Mouse (Mus musculus): ENCODE data around the gene Vcl. TPM values are rescaled to one million over a fixed set of nuclear protein-coding genes. Genes with fewer than 3 reads are reported as not detected.

The Vcl gene
- polyA plus RNA-seq, 1 experiment from 2014 or later, result 43.8 TPM

- no peak overlapping the region for H3K4me3 ChIP-seq (ENCODE audit: low read depth, low read length)
- no peak overlapping the region for H3K4me2 ChIP-seq (ENCODE audit: low read depth, low read length)
- no peaks in the 10 kb centered on the region for H3K4me1 ChIP-seq (ENCODE audit: control insufficient read depth, insufficient read depth, low read length)
Measured at GRCm38 (mm10) chr14:21027542-21027941, 98.3 kb downstream of the Vcl start.

GRCm38 (mm10) chr14:21029025-21029659, 99.9 kb downstream of the Vcl start:
- 89% methylated on average over 11 of the region's 11 CpGs for WGBS
- ATAC-seq (replicated peaks; ENCODE audit: insufficient number of reproducible peaks, low FRiP score, low TSS enrichment, low read depth), result no peak
- no peak for DNase-seq (ENCODE audit: low spot score)
- no peaks in the 10 kb centered on the region for H3K27me3 ChIP-seq (ENCODE audit: control insufficient read depth, insufficient read depth, low read length)
- no peak overlapping the region for H3K27ac ChIP-seq (replicated peaks; ENCODE audit: low read depth, low read length)
- no peaks in the 10 kb centered on the region for H3K9me3 ChIP-seq (replicated peaks; ENCODE audit: control insufficient read depth, low read length)
- H3K4me3 ChIP-seq (ENCODE audit: low read depth, low read length), result no peak overlapping the region
- H3K4me1 ChIP-seq (ENCODE audit: control insufficient read depth, insufficient read depth, low read length), result no peaks in the 10 kb centered on the region
- H3K9ac ChIP-seq (replicated peaks; ENCODE audit: low read length), result no peak overlapping the region
- H3K4me2 ChIP-seq (ENCODE audit: low read depth, low read length), result no peak overlapping the region
- peaks cover 1% of the 10 kb centered on the region for H3K36me3 ChIP-seq (replicated peaks; ENCODE audit: control insufficient read depth, insufficient read depth, low read depth, low read length)

More at GRCm38 (mm10) chr14:21027542-21027941, 98.3 kb downstream of the Vcl start:
- Histone ChIP-seq H3K27me3 (ENCODE audit: control insufficient read depth, insufficient read depth, low read length) (no peaks in the 10 kb centered on the region), H3K27ac (replicated peaks; ENCODE audit: low read depth, low read length) (no peak overlapping the region), H3K36me3 (replicated peaks; ENCODE audit: control insufficient read depth, insufficient read depth, low read depth, low read length) (no peaks in the 10 kb centered on the region; the same call in none of the 2 replicates), H3K9ac (replicated peaks; ENCODE audit: low read length) (no peak overlapping the region), H3K9me3 (replicated peaks; ENCODE audit: control insufficient read depth, low read length) (no peaks in the 10 kb centered on the region)
- no peak for DNase-seq (ENCODE audit: low spot score)
- ATAC-seq (replicated peaks; ENCODE audit: insufficient number of reproducible peaks, low FRiP score, low TSS enrichment, low read depth), result no peak

GRCm38 (mm10) chr14:21031783-21032511, 102.7 kb downstream of the Vcl start:
- DNase-seq (ENCODE audit: low spot score) (peak; percentile 65), ATAC-seq (replicated peaks; ENCODE audit: insufficient number of reproducible peaks, low FRiP score, low TSS enrichment, low read depth) (no peak)
- Histone ChIP-seq H3K27ac (replicated peaks; ENCODE audit: low read depth, low read length) (no peak overlapping the region), H3K9me3 (replicated peaks; ENCODE audit: control insufficient read depth, low read length) (no peaks in the 10 kb centered on the region), H3K4me2 (ENCODE audit: low read depth, low read length) (no peak overlapping the region), H3K36me3 (replicated peaks; ENCODE audit: control insufficient read depth, insufficient read depth, low read depth, low read length) (peaks cover 3% of the 10 kb centered on the region), H3K4me1 (ENCODE audit: control insufficient read depth, insufficient read depth, low read length) (no peaks in the 10 kb centered on the region), H3K9ac (replicated peaks; ENCODE audit: low read length) (no peak overlapping the region), H3K27me3 (ENCODE audit: control insufficient read depth, insufficient read depth, low read length) (no peaks in the 10 kb centered on the region), H3K4me3 (ENCODE audit: low read depth, low read length) (no peak overlapping the region)
- 35% methylated on average over 6 of the region's 6 CpGs for WGBS

- Histone ChIP-seq H3K27me3 (ENCODE audit: control insufficient read depth, insufficient read depth, low read length) (no peaks in the 10 kb centered on the region), H3K9me3 (replicated peaks; ENCODE audit: control insufficient read depth, low read length) (no peaks in the 10 kb centered on the region), H3K4me3 (ENCODE audit: low read depth, low read length) (no peak overlapping the region), H3K4me2 (ENCODE audit: low read depth, low read length) (no peak overlapping the region), H3K27ac (replicated peaks; ENCODE audit: low read depth, low read length) (no peak overlapping the region), H3K4me1 (ENCODE audit: control insufficient read depth, insufficient read depth, low read length) (no peaks in the 10 kb centered on the region), H3K9ac (replicated peaks; ENCODE audit: low read length) (no peak overlapping the region), H3K36me3 (replicated peaks; ENCODE audit: control insufficient read depth, insufficient read depth, low read depth, low read length) (peaks cover 3% of the 10 kb centered on the region)
- DNase-seq (ENCODE audit: low spot score), result no peak
- no peak for ATAC-seq (replicated peaks; ENCODE audit: insufficient number of reproducible peaks, low FRiP score, low TSS enrichment, low read depth)
- 90% methylated on average over 4 of the region's 4 CpGs for WGBS
Measured at GRCm38 (mm10) chr14:21034271-21034670, 105.1 kb downstream of the Vcl start.

- WGBS, result 91% methylated on average over 3 of the region's 3 CpGs
Measured at GRCm38 (mm10) chr14:21034791-21035190, 105.6 kb downstream of the Vcl start.

GRCm38 (mm10) chr14:21039077-21039476, 109.9 kb downstream of the Vcl start:
- no peak for ATAC-seq (replicated peaks; ENCODE audit: insufficient number of reproducible peaks, low FRiP score, low TSS enrichment, low read depth)
- no peaks in the 10 kb centered on the region for H3K4me1 ChIP-seq (ENCODE audit: control insufficient read depth, insufficient read depth, low read length)
- no peak for DNase-seq (ENCODE audit: low spot score)
- H3K4me2 ChIP-seq (ENCODE audit: low read depth, low read length), result no peak overlapping the region
- H3K9me3 ChIP-seq (replicated peaks; ENCODE audit: control insufficient read depth, low read length), result no peaks in the 10 kb centered on the region
- peaks cover 3% of the 10 kb centered on the region for H3K36me3 ChIP-seq (replicated peaks; ENCODE audit: control insufficient read depth, insufficient read depth, low read depth, low read length)
- H3K9ac ChIP-seq (replicated peaks; ENCODE audit: low read length), result no peak overlapping the region
- H3K4me3 ChIP-seq (ENCODE audit: low read depth, low read length), result no peak overlapping the region
- WGBS, result 92% methylated on average over 12 of the region's 12 CpGs
- no peaks in the 10 kb centered on the region for H3K27me3 ChIP-seq (ENCODE audit: control insufficient read depth, insufficient read depth, low read length)
- no peak overlapping the region for H3K27ac ChIP-seq (replicated peaks; ENCODE audit: low read depth, low read length)

More at GRCm38 (mm10) chr14:21034791-21035190, 105.6 kb downstream of the Vcl start:
- DNase-seq (ENCODE audit: low spot score) (no peak), ATAC-seq (replicated peaks; ENCODE audit: insufficient number of reproducible peaks, low FRiP score, low TSS enrichment, low read depth) (no peak)
- Histone ChIP-seq H3K9ac (replicated peaks; ENCODE audit: low read length) (no peak overlapping the region), H3K27me3 (ENCODE audit: control insufficient read depth, insufficient read depth, low read length) (no peaks in the 10 kb centered on the region), H3K27ac (replicated peaks; ENCODE audit: low read depth, low read length) (no peak overlapping the region), H3K9me3 (replicated peaks; ENCODE audit: control insufficient read depth, low read length) (no peaks in the 10 kb centered on the region), H3K36me3 (replicated peaks; ENCODE audit: control insufficient read depth, insufficient read depth, low read depth, low read length) (peaks cover 3% of the 10 kb centered on the region), H3K4me1 (ENCODE audit: control insufficient read depth, insufficient read depth, low read length) (no peaks in the 10 kb centered on the region), H3K4me2 (ENCODE audit: low read depth, low read length) (no peak overlapping the region), H3K4me3 (ENCODE audit: low read depth, low read length) (no peak overlapping the region)

- H3K4me3 ChIP-seq (ENCODE audit: low read depth, low read length), result no peak overlapping the region
- no peak overlapping the region for H3K4me2 ChIP-seq (ENCODE audit: low read depth, low read length)
- H3K36me3 ChIP-seq (replicated peaks; ENCODE audit: control insufficient read depth, insufficient read depth, low read depth, low read length), result no peaks in the 10 kb centered on the region; the same call in 1 of the 2 replicates
- H3K9me3 ChIP-seq (replicated peaks; ENCODE audit: control insufficient read depth, low read length), result no peaks in the 10 kb centered on the region
- H3K4me1 ChIP-seq (ENCODE audit: control insufficient read depth, insufficient read depth, low read length), result no peaks in the 10 kb centered on the region
- H3K27me3 ChIP-seq (ENCODE audit: control insufficient read depth, insufficient read depth, low read length), result no peaks in the 10 kb centered on the region
- H3K9ac ChIP-seq (replicated peaks; ENCODE audit: low read length), result no peak overlapping the region
- DNase-seq (ENCODE audit: low spot score) (no peak), ATAC-seq (replicated peaks; ENCODE audit: insufficient number of reproducible peaks, low FRiP score, low TSS enrichment, low read depth) (no peak)
- H3K27ac ChIP-seq (replicated peaks; ENCODE audit: low read depth, low read length), result no peak overlapping the region
- 86% methylated on average over 4 of the region's 4 CpGs for WGBS
Measured at GRCm38 (mm10) chr14:21039623-21040022, 110.4 kb downstream of the Vcl start.

GRCm38 (mm10) chr14:21047840-21048239, 118.6 kb downstream of the Vcl start:
- Histone ChIP-seq H3K36me3 (replicated peaks; ENCODE audit: control insufficient read depth, insufficient read depth, low read depth, low read length) (no peaks in the 10 kb centered on the region), H3K27ac (replicated peaks; ENCODE audit: low read depth, low read length) (no peak overlapping the region), H3K4me1 (ENCODE audit: control insufficient read depth, insufficient read depth, low read length) (no peaks in the 10 kb centered on the region), H3K9ac (replicated peaks; ENCODE audit: low read length) (no peak overlapping the region), H3K9me3 (replicated peaks; ENCODE audit: control insufficient read depth, low read length) (no peaks in the 10 kb centered on the region), H3K27me3 (ENCODE audit: control insufficient read depth, insufficient read depth, low read length) (no peaks in the 10 kb centered on the region), H3K4me3 (ENCODE audit: low read depth, low read length) (no peak overlapping the region), H3K4me2 (ENCODE audit: low read depth, low read length) (no peak overlapping the region)
- DNase-seq (ENCODE audit: low spot score) (no peak), ATAC-seq (replicated peaks; ENCODE audit: insufficient number of reproducible peaks, low FRiP score, low TSS enrichment, low read depth) (no peak)
- 76% methylated on average over 2 of the region's 2 CpGs for WGBS
